Mouse (Mus musculus) E14TG2a.4 (cell line): ENCODE data around the gene Hapln2.
A peak's percentile ranks its signal among the peaks of the same experiment; 100 is the strongest.

Experiments used
- H3K27me3 ChIP-seq: 2 replicates; pipeline ENCODE4 v1.6.1; 2014; ENCODE audit warnings: low read length, control low read depth; ENCODE audit not compliant: insufficient read depth
- H3K36me3 ChIP-seq: 2 replicates; pipeline ENCODE4 v1.6.1; 2014; ENCODE audit warnings: low read length, control low read depth; ENCODE audit not compliant: insufficient read depth
- H3K4me1 ChIP-seq: replicated peaks from 2 replicates; pipeline ENCODE4 v1.6.1; 2014; ENCODE audit warnings: low read depth, low read length, control low read depth
- H3K4me3 ChIP-seq: replicated peaks from 2 replicates; pipeline ENCODE4 v1.5.1; 2014; ENCODE audit warnings: mild to moderate bottlenecking, low read length
- H3K9me3 ChIP-seq: 2 replicates; pipeline ENCODE4 v1.6.1; 2014; ENCODE audit warnings: low read length, control low read depth
- CTCF ChIP-seq: conservative IDR thresholded peaks from 2 replicates; pipeline ENCODE4 v1.5.1; 2014; ENCODE audit warnings: low read length
- NANOG ChIP-seq: IDR thresholded peaks from 2 replicates; pipeline ENCODE4 v1.6.1; 2014; ENCODE audit warnings: borderline replicate concordance, low read length, mixed read lengths
- POU5F1 ChIP-seq: IDR thresholded peaks from 2 replicates; pipeline ENCODE4 v1.6.1; 2014; ENCODE audit warnings: low read length, borderline replicate concordance

The Hapln2 gene

DNA sequence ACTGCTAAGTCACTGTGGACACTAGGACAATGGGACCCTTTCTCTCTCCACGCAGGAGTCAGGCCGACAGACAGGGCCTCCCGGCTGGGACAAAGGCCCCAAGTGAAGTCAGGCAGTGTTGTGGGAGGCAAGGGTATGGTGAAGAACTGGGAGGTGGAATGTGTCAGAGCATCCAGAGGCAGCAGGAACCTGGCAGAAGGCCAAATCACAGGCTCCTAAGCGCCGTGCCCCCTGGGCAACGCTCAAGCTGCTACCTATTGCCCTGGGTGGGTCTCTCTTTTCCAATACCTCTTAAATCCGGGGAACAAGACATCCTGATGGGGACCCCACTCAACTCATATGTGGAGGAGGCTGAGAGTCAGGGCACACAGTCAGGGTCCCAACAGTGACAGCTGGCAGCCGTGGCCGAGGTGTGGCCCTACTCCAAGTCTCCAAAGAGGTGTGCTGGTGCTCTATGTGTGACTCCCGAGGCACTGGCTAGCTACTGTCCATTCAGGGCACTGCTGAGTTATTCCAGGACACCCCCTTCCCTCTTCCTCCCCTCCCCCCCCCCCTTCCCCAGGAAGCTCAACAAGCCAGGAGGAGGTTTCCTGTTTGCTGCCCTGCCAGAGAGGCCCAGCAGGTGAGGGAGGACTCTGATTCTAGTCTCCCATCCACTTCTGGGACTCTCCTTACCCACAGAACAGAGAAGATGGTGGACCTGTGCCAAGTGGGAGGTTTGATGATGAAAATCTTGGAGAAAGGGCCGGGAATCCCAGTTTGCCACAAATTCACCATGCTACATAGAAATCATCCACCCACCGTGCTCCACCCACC lies 41.7 kb downstream of the Hapln2 start:
- TF ChIP-seq CTCF (no peak), NANOG (no peak), POU5F1 (no peak)
- peaks cover 65% of the 10 kb centered on the region for H3K4me1 ChIP-seq
- H3K4me3 ChIP-seq, result no peak overlapping the region
- H3K9me3 ChIP-seq, result no peaks in the 10 kb centered on the region
- H3K27me3 ChIP-seq, result peaks cover 88% of the 10 kb centered on the region
- no peaks in the 10 kb centered on the region for H3K36me3 ChIP-seq

GRCm38 (mm10) chr3:87984094-87984493 lies 43.3 kb downstream of the Hapln2 start:
- H3K36me3 ChIP-seq, result no peaks in the 10 kb centered on the region
- TF ChIP-seq CTCF (no peak), NANOG (no peak), POU5F1 (no peak)
- H3K4me1 ChIP-seq, result peaks cover 52% of the 10 kb centered on the region
- peaks cover 89% of the 10 kb centered on the region for H3K27me3 ChIP-seq
- H3K9me3 ChIP-seq, result peaks cover under 1% of the 10 kb centered on the region; the same call in 1 of the 2 replicates
- no peak overlapping the region for H3K4me3 ChIP-seq

DNA sequence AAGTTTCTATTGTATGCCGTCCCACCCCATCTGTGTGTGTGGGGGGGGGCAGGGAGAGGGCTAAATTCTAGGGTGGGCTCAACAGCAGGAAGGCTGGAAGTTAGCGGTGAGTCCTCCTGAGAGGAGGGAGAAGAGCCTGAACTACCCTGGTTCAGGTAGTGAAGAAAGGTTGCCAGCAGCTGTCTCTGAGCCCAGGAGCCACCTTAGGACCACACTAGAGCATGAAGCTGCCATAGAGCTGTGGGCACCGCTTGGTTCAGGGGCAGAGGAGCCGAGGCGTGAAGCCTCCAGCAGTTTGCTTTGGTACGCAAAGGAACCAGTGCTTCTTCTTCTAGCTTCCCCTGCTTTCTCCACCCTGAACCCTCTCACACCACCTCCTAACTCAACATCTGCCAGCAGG lies 43.8 kb downstream of the Hapln2 start:
- peaks cover 6% of the 10 kb centered on the region; the same call in 1 of the 2 replicates for H3K9me3 ChIP-seq
- H3K4me1 ChIP-seq, result peaks cover 50% of the 10 kb centered on the region
- no peak for TF ChIP-seq NANOG
- peak overlapping the region; percentile 60; the same call in 1 of the 2 replicates for H3K4me3 ChIP-seq
- no peaks in the 10 kb centered on the region for H3K36me3 ChIP-seq
- H3K27me3 ChIP-seq, result peaks cover 89% of the 10 kb centered on the region

DNA sequence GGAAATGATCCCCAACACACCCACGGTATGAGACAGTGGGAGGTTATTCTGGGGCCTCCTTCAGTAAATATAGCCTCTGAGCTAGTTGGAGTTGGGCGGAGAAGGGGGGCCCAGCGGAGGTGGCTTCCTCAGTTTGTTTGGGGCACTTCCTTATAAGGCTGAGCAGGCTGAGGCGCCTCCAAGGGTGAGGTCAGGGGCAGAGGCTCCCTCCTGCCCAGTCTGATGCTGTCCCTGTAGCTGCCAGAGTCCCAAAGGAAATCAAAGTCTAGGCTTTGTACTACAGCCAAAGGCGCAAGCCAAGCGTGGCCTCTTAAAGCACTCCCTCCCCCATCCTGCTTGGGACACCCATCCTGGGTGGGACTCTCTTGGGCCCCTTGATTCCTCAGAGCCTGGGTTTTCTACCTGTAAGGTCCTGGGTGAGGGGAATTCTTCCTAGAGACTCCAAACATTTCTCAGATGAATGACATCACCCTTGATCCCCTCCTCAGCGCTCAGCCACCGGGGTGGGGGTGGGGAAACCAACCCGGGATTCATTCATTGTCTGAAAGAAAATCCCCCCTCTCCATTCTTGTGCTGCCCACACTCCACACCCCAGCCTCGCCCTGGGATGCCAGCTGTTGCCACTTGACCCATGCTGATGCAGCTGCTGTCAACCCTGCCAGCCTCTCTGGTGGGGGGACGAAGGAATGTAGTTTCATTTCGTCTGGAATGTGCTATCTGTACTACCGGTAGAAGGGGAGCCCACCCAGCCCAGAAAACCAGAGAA lies 44.4 kb downstream of the Hapln2 start:
- peaks cover 44% of the 10 kb centered on the region for H3K4me1 ChIP-seq
- peaks cover 89% of the 10 kb centered on the region for H3K27me3 ChIP-seq
- peak overlapping the region; percentile 60 for H3K4me3 ChIP-seq
- H3K36me3 ChIP-seq, result no peaks in the 10 kb centered on the region
- peaks cover 6% of the 10 kb centered on the region; the same call in 1 of the 2 replicates for H3K9me3 ChIP-seq
- TF ChIP-seq POU5F1 (no peak), NANOG (no peak), CTCF (no peak)

DNA sequence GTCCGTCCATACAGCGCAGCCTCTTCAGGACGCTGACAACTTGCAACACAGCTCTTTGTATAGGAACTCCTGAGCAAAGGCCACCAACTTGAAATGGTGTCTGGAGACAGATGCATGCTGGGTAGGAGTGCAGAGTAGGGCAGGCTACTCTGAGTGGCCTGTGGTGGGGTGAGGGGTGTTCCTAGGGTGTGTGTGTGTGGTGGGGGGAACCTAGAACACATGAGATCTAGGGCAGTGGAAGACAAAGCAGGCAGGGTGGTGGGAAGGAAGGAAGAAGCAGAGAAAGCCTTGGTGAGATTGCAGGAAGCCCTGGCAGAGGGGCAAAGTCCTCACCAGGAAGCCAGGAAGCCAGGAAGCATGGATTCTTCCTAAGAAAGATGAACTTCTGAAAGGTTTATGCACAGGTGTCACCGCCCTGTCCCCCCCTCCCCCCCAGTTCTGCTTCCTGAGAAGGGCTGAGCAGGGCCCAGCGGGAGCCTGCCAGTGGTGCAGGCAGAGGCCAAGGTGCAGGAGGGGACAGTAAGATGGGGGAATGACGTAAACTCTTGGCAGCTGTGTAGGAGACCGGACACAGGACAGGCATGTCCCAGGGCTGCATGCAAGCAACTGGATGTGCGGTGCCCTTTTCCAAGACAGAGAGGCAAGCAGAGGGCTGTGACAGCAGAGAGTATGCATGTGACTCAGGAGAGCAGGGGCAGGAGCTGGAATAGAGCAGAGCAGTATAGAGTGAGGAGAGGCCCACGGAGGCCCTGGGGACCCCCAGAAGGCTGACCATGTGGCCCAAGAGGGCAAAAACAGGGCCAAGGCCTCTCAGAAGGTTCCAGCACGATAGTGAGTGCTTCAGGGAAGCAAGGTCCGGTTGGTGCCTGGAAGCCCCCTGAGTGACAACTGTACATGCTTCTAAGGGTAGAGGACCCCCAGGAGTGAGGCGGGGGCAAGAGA lies 45.2 kb downstream of the Hapln2 start:
- TF ChIP-seq CTCF, result no peak
- TF ChIP-seq NANOG, result no peak
- TF ChIP-seq POU5F1, result no peak
- Histone ChIP-seq H3K4me3 (peak overlapping the region; percentile 60), H3K4me1 (peaks cover 36% of the 10 kb centered on the region)

GRCm38 (mm10) chr3:87981214-87981760 lies 46.1 kb downstream of the Hapln2 start:
- Histone ChIP-seq H3K9me3 (peaks cover 17% of the 10 kb centered on the region; the same call in 1 of the 2 replicates), H3K27me3 (peaks cover 100% of the 10 kb centered on the region), H3K36me3 (no peaks in the 10 kb centered on the region), H3K4me3 (no peak overlapping the region), H3K4me1 (peaks cover 29% of the 10 kb centered on the region)
- TF ChIP-seq CTCF (no peak), POU5F1 (no peak), NANOG (no peak)

More for the DNA sequence above, 45.2 kb downstream of the Hapln2 start:
- Histone ChIP-seq H3K36me3 (no peaks in the 10 kb centered on the region), H3K27me3 (peaks cover 97% of the 10 kb centered on the region), H3K9me3 (peaks cover 10% of the 10 kb centered on the region; the same call in 1 of the 2 replicates)

GRCm38 (mm10) chr3:87980728-87981127 lies 46.7 kb downstream of the Hapln2 start:
- TF ChIP-seq POU5F1, result no peak
- TF ChIP-seq NANOG, result no peak
- no peak for TF ChIP-seq CTCF
- peaks cover 30% of the 10 kb centered on the region for H3K4me1 ChIP-seq
- H3K27me3 ChIP-seq, result peaks cover 100% of the 10 kb centered on the region
- H3K9me3 ChIP-seq, result peaks cover 17% of the 10 kb centered on the region; the same call in 1 of the 2 replicates
- H3K36me3 ChIP-seq, result no peaks in the 10 kb centered on the region; the same call in 1 of the 2 replicates
- H3K4me3 ChIP-seq, result no peak overlapping the region
